Mouse (Mus musculus) olfactory bulb, adult 2 months (tissue): ENCODE results near the gene Syf2.

ENCODE experiments used
- CTCF ChIP-seq: fragments of 200-500 bp; IDR thresholded peaks from 2 replicates; pipeline ENCODE4 v1.5.1; 2012; ENCODE audit warnings: low read depth, mild to moderate bottlenecking, low read length, moderate library complexity; ENCODE audit not compliant: insufficient read depth
- POLR2A ChIP-seq: fragments of 200-500 bp; IDR thresholded peaks from 2 replicates; pipeline ENCODE4 v1.6.1; 2012; ENCODE audit warnings: mild to moderate bottlenecking, low read depth, low read length, moderate library complexity; ENCODE audit not compliant: insufficient read depth

- TF ChIP-seq CTCF (no peak), POLR2A (no peak)
These were observed 6.8 kb downstream of the Syf2 start for GRCm38 (mm10) chr4:134937240-134938176.
